Mouse (Mus musculus) cerebellum, adult 11 months (tissue): ENCODE measurements around the gene Tbc1d9b.
"Not testable (repeated sequence)": the region's sequence is repeated elsewhere in the genome, so short reads cannot be mapped to it uniquely, and the experiment has no call there.

Experiments
- DNase-seq: peaks from one replicate; pipeline ENCODE4 v3.0.0; 2022

The Tbc1d9b gene

GRCm38 (mm10) chr11:50139571-50139970 lies 8.4 kb downstream of the Tbc1d9b start:
- DNase-seq: no peak

GRCm38 (mm10) chr11:50145529-50145928 lies 14.3 kb downstream of the Tbc1d9b start:
- no peak for DNase-seq

GRCm38 (mm10) chr11:50146121-50146520 lies 14.9 kb downstream of the Tbc1d9b start:
- DNase-seq: no peak

GRCm38 (mm10) chr11:50147267-50147957 lies 16.2 kb downstream of the Tbc1d9b start:
- DNase-seq: no peak

GRCm38 (mm10) chr11:50147958-50148476 lies 16.8 kb downstream of the Tbc1d9b start:
- DNase-seq: no peak

- DNase-seq: no peak
Observed at GRCm38 (mm10) chr11:50149200-50149599, 18.0 kb downstream of the Tbc1d9b start.

- no peak for DNase-seq
Observed at GRCm38 (mm10) chr11:50149603-50150150, 18.5 kb downstream of the Tbc1d9b start.

GRCm38 (mm10) chr11:50151374-50151773 lies 20.2 kb downstream of the Tbc1d9b start:
- no peak for DNase-seq

DNA sequence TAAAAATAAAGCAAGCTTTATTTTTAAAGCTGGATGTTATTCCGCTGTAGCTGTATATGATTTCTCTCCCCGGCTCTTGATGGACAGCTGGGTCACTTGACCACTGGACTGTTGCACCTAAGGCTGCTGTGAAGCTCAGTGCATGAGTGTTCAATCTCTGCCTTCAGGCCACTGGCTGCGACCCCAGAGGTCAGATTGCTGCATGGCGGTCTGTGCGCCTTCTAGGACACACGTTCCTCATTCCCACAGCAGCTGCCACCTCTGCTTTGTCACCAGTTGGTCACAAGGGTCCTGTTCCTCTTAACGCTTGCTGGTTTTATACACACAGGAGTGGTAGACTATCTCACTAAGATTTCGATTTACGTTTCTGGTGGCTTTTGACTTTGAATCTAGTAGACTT lies 23.0 kb downstream of the Tbc1d9b start:
- DNase-seq: no peak

GRCm38 (mm10) chr11:50154777-50155520 lies 23.8 kb downstream of the Tbc1d9b start:
- DNase-seq: no peak

GRCm38 (mm10) chr11:50155785-50156184 lies 24.6 kb downstream of the Tbc1d9b start:
- no peak for DNase-seq

DNA sequence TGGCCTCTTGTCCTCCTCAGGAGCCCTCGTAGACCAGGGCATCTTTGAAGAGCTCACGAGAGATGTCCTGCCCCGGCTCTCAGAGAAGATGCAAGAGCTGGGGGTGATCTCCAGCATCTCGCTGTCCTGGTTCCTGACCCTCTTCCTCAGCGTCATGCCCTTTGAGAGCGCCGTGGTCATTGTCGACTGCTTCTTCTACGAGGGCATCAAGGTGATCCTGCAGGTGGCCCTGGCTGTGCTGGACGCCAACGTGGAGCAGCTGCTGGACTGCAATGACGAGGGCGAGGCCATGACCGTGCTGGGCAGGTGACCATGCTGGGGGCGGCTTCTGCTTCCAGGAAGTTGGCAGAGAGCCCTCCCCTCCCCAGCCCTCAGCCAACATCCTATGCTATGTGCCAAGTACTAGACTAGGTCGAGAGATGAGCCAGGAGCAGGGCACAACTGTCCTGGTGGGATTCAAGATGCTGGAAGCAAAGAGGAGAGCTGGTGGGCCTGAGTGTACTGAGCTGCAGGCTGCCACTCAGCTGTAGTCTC lies 25.6 kb downstream of the Tbc1d9b start:
- no peak for DNase-seq

DNA sequence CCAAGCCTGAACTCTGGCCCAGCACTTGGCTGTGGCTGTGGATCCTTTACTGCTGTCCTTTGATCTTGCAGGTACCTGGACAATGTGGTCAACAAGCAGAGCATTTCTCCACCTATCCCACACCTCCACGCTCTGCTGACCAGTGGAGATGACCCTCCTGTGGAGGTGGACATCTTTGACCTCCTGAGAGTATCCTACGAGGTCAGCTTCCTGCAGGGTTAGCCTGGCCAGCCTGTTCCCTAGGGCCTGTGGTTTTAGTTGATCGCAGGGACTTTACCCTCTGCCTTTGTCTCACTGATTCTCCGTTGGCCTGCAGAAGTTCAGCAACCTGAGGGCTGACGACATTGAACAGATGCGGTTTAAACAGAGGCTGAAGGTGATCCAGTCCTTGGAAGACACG lies 27.1 kb downstream of the Tbc1d9b start:
- DNase-seq: no peak

DNA sequence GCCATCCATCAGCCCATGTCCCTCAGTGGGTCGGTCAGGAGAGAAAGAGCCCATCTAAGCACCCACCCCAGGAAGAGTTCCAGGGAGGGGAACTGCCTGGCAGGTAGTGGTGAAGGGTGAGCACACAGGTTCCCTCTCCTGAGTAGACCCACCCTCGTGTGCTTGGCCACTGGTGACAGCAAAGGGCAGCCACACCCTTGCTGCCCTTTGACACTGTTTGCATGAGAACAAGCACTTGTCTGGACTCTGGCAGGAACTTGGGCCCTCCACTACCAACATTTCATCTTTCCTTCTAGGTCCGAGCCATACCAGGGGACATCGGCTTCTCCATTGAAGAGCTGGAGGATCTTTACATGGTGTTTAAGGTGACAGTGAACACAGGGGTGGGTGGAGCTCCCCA lies 28.2 kb downstream of the Tbc1d9b start:
- DNase-seq: no peak

GRCm38 (mm10) chr11:50161578-50162304 lies 30.5 kb downstream of the Tbc1d9b start:
- DNase-seq: peak; percentile 43

DNA sequence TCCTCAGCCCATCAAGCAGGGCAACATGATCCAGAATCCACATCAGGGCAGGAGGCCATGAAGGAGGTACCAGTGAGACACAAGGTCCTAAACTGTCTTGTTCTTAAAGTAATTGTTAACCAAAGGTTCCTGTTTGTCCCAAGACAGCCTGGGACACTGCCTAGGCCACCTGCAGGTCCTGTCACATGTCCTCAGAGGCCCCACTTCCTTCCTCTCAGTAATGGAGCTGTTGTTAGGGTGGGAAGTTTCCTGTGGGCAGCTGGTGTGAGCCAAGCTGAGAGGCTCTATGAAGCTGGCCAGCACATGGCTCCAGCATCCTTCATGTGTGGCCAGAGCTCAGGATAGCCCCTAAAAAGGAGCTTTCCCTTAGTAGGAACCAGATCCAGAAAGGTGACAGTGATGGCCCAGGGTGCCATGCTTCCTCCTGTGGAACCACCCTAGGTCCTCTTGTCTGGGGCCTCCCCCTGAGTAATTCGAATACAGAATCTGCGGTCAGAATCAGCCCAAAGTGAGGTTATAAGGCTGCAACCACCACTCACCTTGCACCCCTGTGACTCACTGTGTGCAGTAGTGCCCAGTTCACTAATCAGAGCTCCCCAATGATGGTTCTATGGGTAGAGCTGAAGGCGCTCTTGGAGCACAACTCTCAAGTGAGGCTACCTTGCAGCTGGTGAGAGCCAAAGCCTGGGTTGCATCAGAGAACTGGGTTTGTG lies 31.3 kb downstream of the Tbc1d9b start:
- no peak for DNase-seq

GRCm38 (mm10) chr11:50168352-50168751 lies 37.2 kb downstream of the Tbc1d9b start:
- no peak for DNase-seq

GRCm38 (mm10) chr11:50174111-50174729 lies 43.0 kb downstream of the Tbc1d9b start, which contains the start of gene Mrnip:
TSS of gene Mrnip (plus strand) at chr11:50174444.
- not testable (repeated sequence) for DNase-seq

GRCm38 (mm10) chr11:50174730-50175187 lies 43.6 kb downstream of the Tbc1d9b start:
- peak; percentile 97 for DNase-seq

- DNase-seq: no peak
Observed at GRCm38 (mm10) chr11:50176351-50176750, 45.2 kb downstream of the Tbc1d9b start.

DNA sequence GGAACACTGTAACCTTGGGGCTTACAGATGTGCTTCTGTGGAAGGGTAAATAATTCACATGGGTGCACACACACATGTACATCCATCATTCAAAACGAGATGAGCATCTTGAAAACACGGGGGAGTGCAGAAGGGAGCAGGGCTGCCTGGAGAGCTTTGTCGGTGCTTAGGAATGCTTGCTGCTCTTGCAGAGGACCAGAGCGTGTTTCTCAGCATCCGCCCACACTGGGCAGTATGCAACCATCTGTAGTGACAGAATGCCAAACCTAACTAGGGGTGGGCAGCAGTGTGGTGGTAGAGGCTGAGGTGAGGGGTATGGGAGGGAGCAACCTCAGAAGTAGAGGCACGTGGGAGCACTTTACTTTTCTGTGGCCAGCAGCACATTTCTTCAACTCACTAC lies 45.9 kb downstream of the Tbc1d9b start:
- no peak for DNase-seq
